Mouse (Mus musculus) layer of hippocampus, postnatal 25 days (tissue): ENCODE data around the gene Lyst. TPM values are rescaled to one million over a fixed set of nuclear protein-coding genes. Genes with fewer than 3 reads are reported as not detected.
A peak's percentile ranks its signal among the peaks of the same experiment; 100 is the strongest.
"Not testable (repeated sequence)": the region's sequence is repeated elsewhere in the genome, so short reads cannot be mapped to it uniquely, and the experiment has no call there.

ENCODE experiments used
- DNase-seq, 2 experiments: peaks; one replicate each; pipeline ENCODE4 v3.0.0; 2022; ENCODE audit warnings: mixed read lengths in 2 of 2, low spot score in 1 of 2; ENCODE audit errors: extremely low spot score in 1 of 2
- total RNA-seq, 2 experiments: library from RNA; stranded (reverse); gene quantifications; 2 replicates each; pipeline ENCODE4 v1.2.3; 2021

Gene Lyst
- total RNA-seq, 2 experiments from 2014 or later = 76.2 to 86.3 TPM

DNA sequence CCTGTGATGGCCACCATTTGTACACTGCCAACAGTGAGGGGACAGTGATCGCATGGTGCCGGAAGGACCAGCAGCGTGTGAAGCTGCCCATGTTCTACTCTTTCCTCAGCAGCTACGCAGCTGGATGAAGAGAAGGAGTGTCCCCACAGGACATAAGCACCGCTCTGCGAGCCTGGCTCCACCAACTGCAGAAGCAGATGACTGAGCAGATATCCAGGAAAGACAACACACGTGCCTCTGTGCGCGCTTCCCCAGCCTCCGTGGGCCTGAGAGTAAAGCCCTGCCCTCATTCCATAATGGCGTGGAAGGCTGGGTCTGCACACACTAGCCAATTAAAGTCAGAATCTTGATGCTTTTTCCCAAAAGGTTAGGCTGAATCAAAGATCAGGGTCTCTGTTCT lies 186.9 kb downstream of the Lyst start:
- DNase-seq = no peak

DNA sequence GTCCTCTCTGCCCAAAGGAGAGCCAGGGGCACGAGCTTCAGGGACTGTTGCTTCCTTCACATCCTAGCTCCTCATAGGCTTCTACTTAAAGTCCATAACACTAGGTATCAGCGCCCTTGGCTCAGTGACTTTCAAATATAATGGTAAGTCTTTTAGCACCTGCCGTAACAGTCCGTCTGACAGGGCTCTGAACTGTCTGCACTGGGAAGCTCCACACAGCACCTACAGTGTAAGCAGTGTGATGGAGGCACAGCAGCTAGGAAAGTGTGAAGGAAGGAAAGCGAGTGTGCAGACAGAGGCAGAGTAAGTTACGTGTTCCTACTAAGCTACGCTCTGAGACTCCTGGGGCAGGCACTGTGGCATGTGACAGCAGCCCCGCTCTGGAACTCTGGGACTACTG lies 187.5 kb downstream of the Lyst start:
- no peak for DNase-seq

DNA sequence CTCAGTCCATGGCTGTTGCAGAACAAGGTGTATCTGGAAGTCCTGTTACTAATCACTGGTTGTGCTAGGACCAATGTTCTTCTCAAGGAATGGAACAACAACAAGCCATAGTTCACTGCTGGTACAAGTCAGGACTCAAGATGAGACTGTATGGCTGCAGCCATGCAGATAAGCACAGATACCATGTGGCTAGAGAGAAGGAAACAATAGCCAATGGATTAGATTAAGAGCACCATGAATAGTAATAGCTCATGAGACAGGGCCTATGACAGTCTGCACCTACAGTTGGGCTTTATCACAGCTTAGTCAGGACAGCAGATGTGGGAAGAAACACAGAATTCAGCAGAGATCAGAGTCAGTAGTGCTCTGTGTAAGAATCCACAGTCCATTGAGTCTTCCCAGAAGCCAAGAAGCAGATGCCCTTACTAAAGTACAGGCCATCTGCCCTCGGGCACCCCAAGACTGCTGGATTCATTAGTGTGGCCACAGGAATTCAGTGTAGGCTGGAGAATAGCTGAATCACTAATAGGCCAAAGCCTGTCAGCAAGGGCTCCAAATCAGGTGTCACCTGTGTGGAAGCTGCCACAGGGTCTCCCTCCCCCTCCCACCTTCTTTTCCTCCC lies 188.8 kb downstream of the Lyst start:
- no peak for DNase-seq

DNA sequence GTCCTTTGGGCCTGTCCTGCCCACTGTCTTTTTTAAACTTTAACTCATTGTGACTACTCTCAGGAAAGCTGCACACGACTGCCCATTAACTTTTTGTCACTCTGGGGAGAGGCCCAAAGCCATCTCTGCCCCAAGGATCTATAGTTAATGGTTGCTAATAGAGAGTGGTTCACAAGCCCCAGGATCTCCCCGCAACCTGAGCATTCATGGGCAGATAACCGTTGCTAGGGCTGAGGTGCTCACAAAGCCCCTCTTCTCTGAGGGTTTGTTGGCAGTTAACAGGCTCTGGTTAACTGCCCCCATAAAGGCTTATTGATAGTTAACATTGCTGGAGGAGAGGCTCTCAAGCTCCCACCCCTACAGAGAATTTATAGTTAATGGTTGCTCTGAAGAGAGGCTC lies 190.1 kb downstream of the Lyst start:
- DNase-seq = no peak

DNA sequence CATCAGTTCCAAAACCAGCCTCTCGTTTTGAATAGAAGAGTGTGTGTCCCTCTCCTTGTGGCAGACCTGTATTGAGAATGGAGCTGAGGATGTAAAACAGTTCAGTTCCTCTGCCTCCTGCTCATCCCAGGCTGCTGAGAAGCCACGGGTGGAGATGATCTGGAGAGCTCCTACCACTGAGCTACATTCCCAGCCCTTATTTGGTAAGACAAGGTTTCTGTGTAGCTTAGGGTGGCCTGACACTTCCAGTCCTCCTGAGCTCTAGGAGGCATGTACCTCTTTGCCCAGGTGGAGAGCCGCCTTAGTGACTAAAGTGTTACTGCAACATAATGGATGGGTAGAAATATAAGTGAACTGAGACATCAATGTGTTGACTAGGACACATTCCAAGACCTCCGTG lies 190.8 kb downstream of the Lyst start:
- no peak for DNase-seq

DNA sequence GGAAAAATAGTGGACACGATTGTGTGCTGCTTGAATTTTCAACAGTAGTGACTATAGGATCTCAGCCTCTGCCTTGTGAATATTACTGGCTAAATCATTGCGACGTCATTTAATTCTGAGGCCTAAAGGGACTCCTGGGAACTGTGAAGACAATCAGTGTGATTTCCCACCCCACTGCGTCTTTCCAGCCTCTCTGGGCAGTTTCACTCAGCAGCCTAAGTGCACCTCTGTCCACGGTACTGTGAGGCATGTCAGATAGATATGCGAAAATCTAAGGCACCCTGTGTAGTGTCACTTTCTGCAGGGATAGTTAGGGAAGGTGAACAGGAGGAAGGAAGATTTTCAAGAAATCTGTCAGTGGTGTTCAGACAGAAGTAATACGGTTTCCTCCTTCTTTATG lies 193.1 kb downstream of the Lyst start:
- no peak for DNase-seq

DNA sequence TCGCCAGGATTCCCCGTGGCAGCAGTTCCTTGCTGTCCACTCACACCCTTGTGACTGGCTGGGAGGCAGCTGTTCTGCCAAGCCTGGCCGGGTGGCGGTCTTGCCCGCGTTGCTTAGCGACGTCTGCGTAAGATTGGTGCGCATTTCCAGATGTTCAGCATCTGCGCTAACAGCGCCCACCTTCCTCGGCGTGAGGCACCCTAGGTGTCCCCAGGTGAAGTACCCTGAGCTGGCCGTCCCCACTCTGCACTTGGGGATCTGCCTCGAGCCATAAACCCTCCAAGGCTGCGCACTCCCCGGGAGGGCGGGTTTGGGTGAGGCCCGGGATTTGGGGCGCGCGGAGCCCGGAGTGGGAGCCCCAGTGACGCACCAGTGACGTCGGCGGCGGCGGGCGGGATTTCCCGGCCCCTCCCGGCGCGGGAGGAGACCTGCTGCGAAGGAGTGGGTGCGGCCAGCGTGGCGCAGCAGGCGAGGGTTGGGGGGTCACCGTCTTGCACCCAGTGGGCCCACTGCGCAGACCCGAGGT lies 193.8 kb downstream of the Lyst start, which contains the start of gene Gng4:
Gng4 (plus strand) TSS at position 166 of the 526 bp plus-strand sequence.
- peak; percentile 66 to 73 for DNase-seq

DNA sequence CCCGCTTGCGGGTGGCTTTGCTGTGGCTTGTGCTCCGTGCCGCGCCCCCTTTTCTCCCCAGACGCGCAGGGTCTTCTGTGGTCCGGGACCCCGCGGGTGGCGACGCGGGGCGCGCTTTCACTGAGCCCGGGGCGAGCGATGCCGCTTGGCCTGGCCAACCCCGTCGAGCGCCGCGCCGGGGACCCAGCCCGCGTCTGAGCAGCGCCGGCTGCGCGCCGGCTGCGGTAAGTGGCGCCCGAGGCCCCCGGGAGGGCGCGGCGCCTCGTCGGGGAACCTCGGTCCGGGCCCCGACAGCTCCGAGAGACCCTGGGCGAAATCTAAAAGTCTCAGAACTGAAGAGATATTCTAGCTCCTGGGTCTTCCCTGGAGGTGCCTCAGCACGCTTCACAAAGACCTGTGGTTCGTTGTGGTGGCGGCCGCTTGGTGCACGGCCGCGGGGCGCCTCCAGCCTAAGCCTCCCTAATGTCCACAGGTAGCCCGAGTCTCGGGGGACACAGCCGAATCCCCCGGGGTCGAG lies 194.3 kb downstream of the Lyst start:
- peak in 1 of 2 experiments; percentile 21 for DNase-seq

DNA sequence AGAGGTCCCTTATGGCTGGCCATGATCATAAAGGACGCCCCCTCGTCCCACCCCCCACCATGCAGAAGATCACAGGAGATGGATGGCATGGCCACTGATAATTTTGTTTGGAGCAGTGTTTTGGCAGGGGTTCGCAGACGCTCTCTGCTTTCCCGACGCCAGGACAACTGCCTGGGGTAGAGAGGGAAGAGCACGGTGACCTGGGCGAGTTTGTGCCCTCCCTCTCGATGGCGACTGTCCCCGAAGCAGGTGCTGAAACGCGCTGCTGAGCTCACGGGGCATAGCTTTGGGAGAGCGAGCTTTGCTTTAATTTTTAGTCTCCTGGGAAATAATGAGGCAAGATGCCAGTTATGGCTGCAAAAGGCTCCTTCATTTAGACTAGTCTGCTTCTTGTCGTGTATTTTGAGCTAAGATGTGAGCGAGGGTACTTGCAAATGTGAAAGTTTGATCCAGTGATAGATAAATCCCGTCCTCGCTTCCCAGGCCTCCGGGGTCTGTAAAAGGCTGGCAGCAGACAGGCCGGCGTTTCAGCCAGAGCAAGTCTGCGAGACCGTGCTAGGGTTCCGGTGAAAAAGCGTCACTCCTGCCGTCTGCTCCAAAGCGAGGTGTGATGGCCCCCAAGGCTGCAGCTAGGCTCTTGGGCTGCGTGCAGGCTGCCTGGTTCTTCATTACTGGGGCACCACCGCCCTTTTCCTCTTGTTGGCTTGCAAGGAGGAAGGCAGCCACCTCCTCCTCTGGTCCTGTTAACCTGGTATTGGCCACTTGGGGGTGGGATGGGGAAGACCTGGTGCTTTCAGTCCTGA lies 195.0 kb downstream of the Lyst start:
- DNase-seq = peak in 1 of 2 experiments; percentile 19

DNA sequence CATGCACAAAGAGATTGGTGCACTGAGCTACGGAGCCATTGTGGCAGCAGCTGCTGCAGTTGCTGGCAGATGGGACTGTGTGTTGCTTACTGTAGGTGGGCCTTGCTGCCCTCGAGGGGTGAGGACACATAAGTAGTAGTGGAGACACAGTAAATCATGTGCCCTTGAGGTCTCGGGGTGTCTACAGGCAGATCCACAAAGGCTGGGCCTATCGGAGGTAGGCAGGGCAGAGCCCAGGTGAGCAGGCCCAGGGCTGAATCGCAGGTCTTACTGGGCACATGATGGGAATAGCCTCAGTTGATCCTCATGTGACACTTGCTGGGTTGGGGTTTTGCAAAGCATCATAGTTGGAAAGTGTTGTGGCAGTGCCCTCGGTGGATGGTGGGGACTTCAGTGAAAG lies 196.8 kb downstream of the Lyst start:
- no peak for DNase-seq

DNA sequence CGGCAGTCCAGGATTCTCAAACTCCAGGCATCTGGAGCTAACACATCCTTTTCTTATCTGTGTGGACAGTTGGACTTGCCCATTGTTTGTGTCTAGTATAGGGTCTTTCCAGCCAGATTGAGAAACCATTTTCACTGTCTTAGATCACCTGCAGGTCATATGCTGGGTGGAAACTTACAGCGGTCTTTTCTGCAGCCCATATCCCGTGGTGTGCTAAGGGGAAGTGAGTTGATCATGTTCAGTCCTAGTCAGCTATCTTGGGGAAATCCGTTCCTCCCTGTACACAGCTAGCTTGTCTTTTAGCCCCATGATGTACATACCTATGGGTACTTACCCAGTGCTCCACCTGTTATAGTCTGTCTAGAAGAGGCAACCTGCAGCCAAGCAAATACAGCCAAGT lies 197.9 kb downstream of the Lyst start:
- DNase-seq = no peak

DNA sequence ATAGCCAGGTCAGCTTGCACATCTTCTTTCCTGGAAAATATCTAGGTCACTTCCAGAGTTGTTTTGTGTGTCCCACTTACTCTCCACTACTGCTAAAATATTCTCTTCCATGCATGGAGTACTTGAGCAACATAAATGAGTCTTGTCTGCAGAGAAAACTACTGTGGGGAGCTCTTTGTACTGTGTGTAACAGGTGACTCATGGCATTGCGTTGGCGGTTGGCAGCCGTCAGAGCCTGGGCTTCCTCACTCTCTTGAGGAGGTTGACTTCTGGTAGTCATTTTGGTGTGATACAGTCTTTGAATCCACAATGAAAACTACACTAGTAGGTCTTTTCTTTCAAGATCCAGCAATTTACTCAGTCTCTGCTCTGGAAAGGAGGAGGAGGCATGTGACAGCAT lies 201.8 kb downstream of the Lyst start:
- DNase-seq = no peak

DNA sequence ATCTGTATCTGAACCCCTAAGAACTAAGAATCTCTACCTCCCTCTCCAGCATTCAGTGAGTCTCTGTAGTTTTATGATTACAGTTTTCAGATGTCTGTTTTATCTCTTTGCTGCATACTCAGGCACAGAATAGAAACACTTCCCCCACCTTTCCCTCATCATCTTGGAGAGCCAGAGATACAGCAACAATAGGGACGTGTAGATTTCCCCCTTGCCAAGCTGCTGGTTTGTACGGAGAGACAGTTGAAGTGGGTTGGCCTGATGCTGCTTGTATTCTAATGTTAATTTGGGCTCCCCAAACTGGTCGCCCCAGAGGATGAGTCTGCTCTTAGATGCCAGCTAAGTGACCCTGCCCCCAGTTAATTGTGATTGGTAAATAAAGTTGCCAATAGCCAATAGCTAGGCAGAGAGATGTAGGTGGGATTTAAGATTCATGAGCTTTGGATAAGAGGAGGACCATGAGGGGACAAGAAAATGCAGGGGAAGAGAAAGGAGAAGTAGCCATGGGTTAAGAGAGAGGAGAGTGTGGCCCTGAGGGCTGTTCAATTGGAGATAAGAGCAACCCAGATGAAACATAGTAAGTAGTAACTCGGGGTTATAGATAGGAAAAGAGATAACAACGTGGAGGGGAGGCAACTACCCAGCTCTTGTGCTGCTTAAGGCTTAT lies 205.1 kb downstream of the Lyst start:
- no peak for DNase-seq

DNA sequence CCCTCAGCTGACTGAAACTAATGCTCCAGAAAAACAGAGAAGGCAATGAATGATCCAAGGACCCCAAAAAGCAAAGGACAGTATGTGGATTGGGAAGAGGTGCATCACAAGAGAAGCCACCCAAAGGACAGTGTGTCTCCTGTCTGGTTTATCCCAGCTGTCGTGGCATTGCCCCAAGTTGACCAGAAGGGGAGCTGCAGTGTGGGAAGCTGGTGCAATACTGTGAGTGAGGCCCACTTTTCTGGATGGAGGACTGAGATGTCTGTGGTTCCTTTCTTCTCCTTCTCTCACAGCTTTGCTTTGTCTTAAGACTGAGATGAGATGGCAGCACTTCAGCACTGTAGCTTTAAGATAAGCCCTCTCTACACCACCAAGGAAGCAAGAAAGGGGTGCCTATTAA lies 205.9 kb downstream of the Lyst start:
- DNase-seq = no peak

DNA sequence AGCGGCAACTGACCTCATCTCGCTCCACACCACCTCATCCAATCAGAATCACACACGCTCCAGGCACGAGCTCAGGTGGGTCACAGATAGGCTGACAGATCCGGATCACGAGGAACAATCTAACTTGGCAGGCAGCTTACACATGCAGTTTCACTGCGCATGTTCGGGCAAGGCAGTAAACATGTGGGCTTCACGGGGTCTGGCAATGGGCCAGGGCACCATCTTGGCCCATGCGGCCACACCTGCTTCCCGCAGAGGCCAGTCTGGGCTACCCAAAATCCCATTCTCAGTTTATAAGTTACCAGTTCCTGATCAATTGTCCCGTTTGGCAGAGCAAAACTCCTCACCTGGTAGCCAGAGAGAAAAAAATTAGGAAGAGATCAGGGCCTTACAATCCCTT lies 207.6 kb downstream of the Lyst start:
- DNase-seq = not testable (repeated sequence)

DNA sequence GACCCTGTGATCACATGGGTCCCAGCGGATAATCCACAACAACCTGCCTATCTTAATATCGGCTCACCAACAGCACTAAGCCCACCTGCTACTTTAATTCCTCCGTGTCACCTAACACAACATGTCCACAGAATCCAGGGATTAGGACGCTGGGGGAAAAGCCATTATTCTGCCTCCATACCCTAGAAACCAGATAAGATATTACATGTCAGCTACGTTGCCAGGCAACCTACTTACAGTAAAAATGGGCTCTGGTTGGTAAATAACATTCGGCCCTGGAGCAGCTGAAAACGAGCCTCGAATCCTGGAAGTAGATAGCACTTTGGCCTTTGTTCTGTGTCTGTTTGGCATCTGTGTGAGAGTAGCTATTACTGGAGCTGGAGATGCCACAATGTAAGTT lies 208.6 kb downstream of the Lyst start:
- no peak for DNase-seq

DNA sequence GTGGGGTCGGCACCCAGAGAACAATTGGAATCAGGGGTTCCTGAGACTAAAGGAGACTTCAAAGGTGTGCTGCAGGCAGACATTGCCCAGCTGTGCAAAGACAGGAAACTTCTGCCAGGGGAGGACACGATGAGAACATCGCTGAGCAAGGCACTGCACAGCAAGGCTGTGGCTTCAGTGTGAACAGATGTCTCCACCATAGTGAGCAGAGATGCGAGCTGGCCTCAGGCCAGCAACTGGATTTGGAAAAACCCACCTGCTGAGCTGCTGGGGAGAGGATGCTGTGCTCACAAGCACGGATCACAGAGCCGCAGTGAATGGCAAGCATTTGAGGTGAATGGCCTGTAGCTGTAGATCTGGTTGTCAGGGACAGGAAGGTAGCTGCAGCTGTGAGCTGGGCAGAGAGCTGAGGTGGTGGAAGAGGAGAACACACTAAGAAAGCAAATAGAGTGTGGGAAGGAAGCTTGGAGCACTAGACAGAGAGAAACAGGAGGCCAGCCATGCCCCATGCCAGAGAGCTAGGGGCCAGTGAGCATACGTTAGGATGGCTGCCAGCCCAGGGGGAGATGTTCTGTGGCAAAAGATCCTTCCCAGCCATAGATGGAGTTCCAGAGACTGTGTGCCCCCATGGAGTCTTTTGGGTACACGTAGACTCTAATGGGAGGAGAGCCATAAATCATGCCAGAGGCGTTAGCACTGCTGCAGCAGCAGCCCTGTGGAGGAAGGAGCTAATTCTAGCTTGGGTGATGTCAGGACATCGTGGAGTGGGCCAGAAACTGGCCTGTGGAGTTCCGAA lies 218.3 kb downstream of the Lyst start:
- DNase-seq = peak in 1 of 2 experiments; percentile 6

DNA sequence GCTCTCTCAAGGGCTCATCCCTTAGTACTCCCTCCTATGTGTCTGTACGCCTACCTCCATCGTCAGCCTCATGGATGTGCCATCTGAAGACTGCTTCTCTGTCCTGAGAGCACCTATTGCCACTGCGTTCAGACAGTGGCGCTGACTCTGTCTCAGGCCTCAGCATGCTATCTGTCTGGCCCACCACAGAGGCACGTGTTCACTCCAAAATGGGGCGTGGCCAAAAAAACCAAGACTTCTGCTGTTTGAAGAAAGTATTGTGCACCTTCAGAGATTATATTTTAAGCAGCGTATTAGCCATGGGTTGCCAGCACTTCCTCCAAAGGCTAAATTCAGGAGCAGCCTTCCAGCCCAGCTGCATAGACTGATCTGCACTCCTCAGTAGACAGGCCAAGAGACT lies 220.7 kb downstream of the Lyst start:
- no peak for DNase-seq

DNA sequence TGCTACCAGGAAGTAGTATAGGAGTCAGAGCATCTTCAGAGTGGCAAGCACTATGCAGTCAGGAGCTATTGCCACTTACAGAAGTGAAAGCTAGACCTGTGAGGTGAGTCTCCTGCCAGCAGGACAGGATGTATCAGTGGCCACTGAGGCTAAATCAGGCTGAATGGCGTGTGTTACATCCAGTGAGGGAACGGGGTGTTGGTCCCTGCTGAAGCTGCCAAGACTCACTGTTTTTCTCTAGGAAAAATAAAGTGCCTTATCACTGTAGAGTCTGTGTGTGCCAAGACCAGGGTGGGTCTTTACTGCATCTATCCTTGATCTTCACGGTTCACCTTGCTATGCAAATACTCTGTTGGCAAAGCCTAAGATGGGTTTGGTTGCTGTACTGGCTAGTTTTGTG lies 228.5 kb downstream of the Lyst start:
- no peak for DNase-seq
